9 mouse cellular contexts compared by ENCODE assay signal in the genomic region with DNA sequence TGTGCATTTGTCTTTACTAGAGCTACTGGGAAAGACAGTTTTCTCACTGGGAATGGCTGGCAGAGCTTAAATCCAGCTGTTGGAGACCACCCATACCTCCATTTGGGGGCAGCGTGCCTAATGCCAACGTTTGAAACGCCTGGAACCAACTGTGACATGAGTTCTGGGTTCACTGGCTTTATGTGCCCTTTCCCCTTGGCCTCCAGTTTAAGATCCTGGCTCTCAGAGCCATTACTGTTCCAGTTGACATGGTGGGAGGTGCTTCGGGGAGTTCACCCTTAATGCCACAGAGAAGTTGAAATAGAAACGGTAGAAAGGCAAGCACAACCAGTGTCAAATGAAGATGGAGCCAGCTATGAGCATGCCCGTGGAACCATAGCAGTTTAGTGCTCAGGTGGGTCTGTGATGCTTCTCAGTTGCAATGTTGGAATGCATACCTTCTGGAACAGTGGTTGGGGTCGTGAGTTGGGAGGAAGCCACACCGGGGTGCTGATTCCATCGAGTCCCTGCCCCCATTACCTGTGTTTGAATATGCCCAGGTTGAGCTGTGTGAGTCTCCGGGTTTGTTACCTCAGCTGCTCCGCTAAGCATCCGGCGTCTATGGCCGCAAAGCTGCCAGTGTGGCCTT. TPM values are rescaled to one million over a fixed set of nuclear protein-coding genes. Genes with fewer than 3 reads are reported as not detected.
A peak's percentile ranks its signal among the peaks of the same experiment; 100 is the strongest.
DNase-seq lines count a peak whose midpoint lies in the region; ATAC-seq lines count a peak whose summit lies in the region.
"Had no signal": no experiment of that assay in that cellular context is flagged by ENCODE, and none has a peak within 500 bp of the region (broad histone marks: within the 10 kb centered on the region; RNA-seq: fewer than 3 reads in every experiment).

No protein-coding gene starts in this region.

- H3K27me3 ChIP-seq in kidney, embryonic 14.5 days (ENCODE audit: control insufficient read depth, insufficient read depth, low read length) = no peaks in the 10 kb centered on the region
- peaks cover 2% of the 10 kb centered on the region; the same call in 1 of the 2 replicates for H3K27me3 ChIP-seq in hindbrain, embryonic 11.5 days (ENCODE audit: control insufficient read depth, insufficient read depth, low read length)
- H3K27me3 ChIP-seq in midbrain, embryonic 13.5 days = no peaks in the 10 kb centered on the region

- peaks cover 9% of the 10 kb centered on the region; the same call in 1 of the 2 replicates for H3K4me1 ChIP-seq in kidney, embryonic 14.5 days (ENCODE audit: control insufficient read depth, insufficient read depth, low read length)
- H3K4me1 ChIP-seq in brown adipose tissue, adult 24 weeks (ENCODE audit: control insufficient read depth, insufficient read depth, insufficient read length, low read length) = peaks cover 6% of the 10 kb centered on the region; the same call in 1 of the 2 replicates
- peaks cover 20% of the 10 kb centered on the region for H3K4me1 ChIP-seq in hindbrain, embryonic 11.5 days (replicated peaks; ENCODE audit: control insufficient read depth, insufficient read depth, low read length)
- H3K4me1 ChIP-seq in midbrain, embryonic 13.5 days (replicated peaks) = peaks cover 51% of the 10 kb centered on the region

- peak overlapping the region; percentile 98 for H3K4me2 ChIP-seq in kidney, embryonic 14.5 days (replicated peaks; ENCODE audit: low read depth, low read length)
- H3K4me2 ChIP-seq in hindbrain, embryonic 11.5 days (replicated peaks; ENCODE audit: low read depth, low read length) = peak overlapping the region; percentile 91
- H3K4me2 ChIP-seq in midbrain, embryonic 13.5 days (replicated peaks) = peak overlapping the region; percentile 86

- H3K36me3 ChIP-seq in kidney, embryonic 14.5 days (ENCODE audit: control insufficient read depth, insufficient read depth, low read length) = peaks cover 30% of the 10 kb centered on the region
- 0 out of 2 replicates have a peak, but pooled peaks cover 6% of the 10 kb centered on the region for H3K36me3 ChIP-seq in hindbrain, embryonic 11.5 days (ENCODE audit: control insufficient read depth, insufficient read depth, low read length)
- peaks cover 34% of the 10 kb centered on the region for H3K36me3 ChIP-seq in midbrain, embryonic 13.5 days

- H3K4me3 ChIP-seq in kidney, embryonic 14.5 days (ENCODE audit: low read length) = peak overlapping the region; percentile 63
- H3K4me3 ChIP-seq in brown adipose tissue, adult 24 weeks (ENCODE audit: insufficient read depth, low read depth, low read length) = peak overlapping the region; percentile 51
- peak overlapping the region; percentile 62 for H3K4me3 ChIP-seq in hindbrain, embryonic 11.5 days (ENCODE audit: low read depth, low read length)
- peak overlapping the region; percentile 60 for H3K4me3 ChIP-seq in midbrain, embryonic 13.5 days (replicated peaks)

- ATAC-seq in kidney, embryonic 14.5 days (ENCODE audit: low FRiP score, low TSS enrichment) = no peak
- no peak; the same call in 1 of the 2 replicates for ATAC-seq in hindbrain, embryonic 11.5 days (ENCODE audit: low FRiP score)
- no peak; the same call in 1 of the 2 replicates for ATAC-seq in midbrain, embryonic 13.5 days
- no peak for ATAC-seq in erythroid progenitor cell, adult 5-6 weeks (replicated peaks; ENCODE audit: low FRiP score, poor library complexity, severe bottlenecking)

- DNase-seq in kidney, adult 18-20 months = no peak
- peak; percentile 34 for DNase-seq in hindbrain, embryonic 11.5 days (ENCODE audit: low spot score)
- DNase-seq in retina, postnatal 1 day = no peak
- no peak for DNase-seq in layer of hippocampus, adult 9-10 months (ENCODE audit: low spot score)

- no peak overlapping the region for H3K27ac ChIP-seq in kidney, embryonic 14.5 days (ENCODE audit: low read depth, low read length)
- no peak overlapping the region for H3K27ac ChIP-seq in brown adipose tissue, adult 24 weeks (replicated peaks; ENCODE audit: low read depth, low read length)
- H3K27ac ChIP-seq in hindbrain, embryonic 11.5 days (ENCODE audit: low read depth, low read length) = peak overlapping the region; percentile 96
- H3K27ac ChIP-seq in midbrain, embryonic 13.5 days = peak overlapping the region; percentile 99

- WGBS in kidney, embryonic 14.5 days = 7% methylated on average over 14 of the region's 14 CpGs
- WGBS in hindbrain, embryonic 11.5 days = 9% methylated on average over 14 of the region's 14 CpGs
- WGBS in midbrain, embryonic 13.5 days = 7% methylated on average over 14 of the region's 14 CpGs

- no peaks in the 10 kb centered on the region for H3K9me3 ChIP-seq in kidney, embryonic 14.5 days (ENCODE audit: control insufficient read depth, low read length)
- H3K9me3 ChIP-seq in hindbrain, embryonic 11.5 days (ENCODE audit: control insufficient read depth, low read length) = no peaks in the 10 kb centered on the region
- no peaks in the 10 kb centered on the region for H3K9me3 ChIP-seq in midbrain, embryonic 13.5 days

- peak overlapping the region; percentile 70 for H3K9ac ChIP-seq in kidney, embryonic 14.5 days (ENCODE audit: low read depth, low read length)
- H3K9ac ChIP-seq in hindbrain, embryonic 11.5 days (ENCODE audit: low read depth, low read length) = peak overlapping the region; percentile 80
- peak overlapping the region; percentile 92 for H3K9ac ChIP-seq in midbrain, embryonic 13.5 days (replicated peaks)

RNA-seq across cellular contexts. Expression of a gene that starts 0.6 kb away (rescaled TPM):
- 0.77 and 3.4 TPM in 2 replicates for polyA plus RNA-seq in kidney, embryonic 14.5 days (2014; fragmentation: Nextera tagmentation; extraction: Ambion mirVana)
- not detected in 2 replicates for polyA plus RNA-seq in brown adipose tissue, adult 24 weeks (2012; ENCODE audit: insufficient read depth, insufficient read length, missing spikeins)
- 2.4 and 2.5 TPM in 2 replicates for polyA plus RNA-seq in hindbrain, embryonic 11.5 days (2014; fragmentation: Nextera tagmentation; extraction: Ambion mirVana)
- polyA plus RNA-seq in midbrain, embryonic 13.5 days (2015; fragmentation: Nextera tagmentation; extraction: Ambion mirVana) = 2.3 and 2.8 TPM in 2 replicates
- total RNA-seq in erythroid progenitor cell, adult 5-6 weeks (2015; ENCODE audit: low replicate concordance) = not detected in 2 replicates
- total RNA-seq in erythroid progenitor cell, adult 5-6 weeks (2017; ENCODE audit: low replicate concordance) = not detected in 2 replicates

RNA-seq across cellular contexts. Expression of a gene that starts 18.6 kb away (rescaled TPM):
- 38.9 and 59.3 TPM in 2 replicates for polyA plus RNA-seq in kidney, embryonic 14.5 days (2014; fragmentation: Nextera tagmentation; extraction: Ambion mirVana)
- 10.5 and 17.4 TPM in 2 replicates for polyA plus RNA-seq in brown adipose tissue, adult 24 weeks (2012; ENCODE audit: insufficient read depth, insufficient read length, missing spikeins)
- polyA plus RNA-seq in hindbrain, embryonic 11.5 days (2014; fragmentation: Nextera tagmentation; extraction: Ambion mirVana) = 37.6 and 52.3 TPM in 2 replicates
- 26.8 and 35.7 TPM in 2 replicates for polyA plus RNA-seq in midbrain, embryonic 13.5 days (2015; fragmentation: Nextera tagmentation; extraction: Ambion mirVana)
- total RNA-seq in erythroid progenitor cell, adult 5-6 weeks (2015; ENCODE audit: low replicate concordance) = 48.2 and 55.5 TPM in 2 replicates
- 62.2 and 75.7 TPM in 2 replicates for total RNA-seq in erythroid progenitor cell, adult 5-6 weeks (2017; ENCODE audit: low replicate concordance)

RNA-seq across cellular contexts. Expression of a gene that starts 24.4 kb away (rescaled TPM):
- polyA plus RNA-seq in kidney, embryonic 14.5 days (2014; fragmentation: Nextera tagmentation; extraction: Ambion mirVana) = 118 and 164 TPM in 2 replicates
- polyA plus RNA-seq in brown adipose tissue, adult 24 weeks (2012; ENCODE audit: insufficient read depth, insufficient read length, missing spikeins) = 7.6 and 8.3 TPM in 2 replicates
- 277 and 314 TPM in 2 replicates for polyA plus RNA-seq in hindbrain, embryonic 11.5 days (2014; fragmentation: Nextera tagmentation; extraction: Ambion mirVana)
- polyA plus RNA-seq in midbrain, embryonic 13.5 days (2015; fragmentation: Nextera tagmentation; extraction: Ambion mirVana) = 655 and 674 TPM in 2 replicates
- total RNA-seq in erythroid progenitor cell, adult 5-6 weeks (2015; ENCODE audit: low replicate concordance) = not detected in 2 replicates
- total RNA-seq in erythroid progenitor cell, adult 5-6 weeks (2017; ENCODE audit: low replicate concordance) = 0.45 TPM in 1 of 2 replicates, not detected in the other

RNA-seq across cellular contexts. Expression of a gene that starts 36.9 kb away (rescaled TPM):
- polyA plus RNA-seq in kidney, embryonic 14.5 days (2014; fragmentation: Nextera tagmentation; extraction: Ambion mirVana) = not detected in 2 replicates
- not detected in 2 replicates for polyA plus RNA-seq in brown adipose tissue, adult 24 weeks (2012; ENCODE audit: insufficient read depth, insufficient read length, missing spikeins)
- 0.28 TPM in 1 of 2 replicates, not detected in the other for polyA plus RNA-seq in hindbrain, embryonic 11.5 days (2014; fragmentation: Nextera tagmentation; extraction: Ambion mirVana)
- polyA plus RNA-seq in midbrain, embryonic 13.5 days (2015; fragmentation: Nextera tagmentation; extraction: Ambion mirVana) = not detected in 2 replicates
- not detected in 2 replicates for total RNA-seq in erythroid progenitor cell, adult 5-6 weeks (2015; ENCODE audit: low replicate concordance)
- not detected in 2 replicates for total RNA-seq in erythroid progenitor cell, adult 5-6 weeks (2017; ENCODE audit: low replicate concordance)
- total RNA-seq: hematopoietic stem cell, adult 5-6 weeks had no signal

RNA-seq across cellular contexts. Expression of a gene that starts 48.5 kb away (rescaled TPM):
- polyA plus RNA-seq in kidney, embryonic 14.5 days (2014; fragmentation: Nextera tagmentation; extraction: Ambion mirVana) = not detected in 2 replicates
- polyA plus RNA-seq in brown adipose tissue, adult 24 weeks (2012; ENCODE audit: insufficient read depth, insufficient read length, missing spikeins) = not detected in 2 replicates
- polyA plus RNA-seq in hindbrain, embryonic 11.5 days (2014; fragmentation: Nextera tagmentation; extraction: Ambion mirVana) = not detected in 2 replicates
- polyA plus RNA-seq in midbrain, embryonic 13.5 days (2015; fragmentation: Nextera tagmentation; extraction: Ambion mirVana) = not detected in 2 replicates
- not detected in 2 replicates for total RNA-seq in erythroid progenitor cell, adult 5-6 weeks (2015; ENCODE audit: low replicate concordance)
- total RNA-seq in erythroid progenitor cell, adult 5-6 weeks (2017; ENCODE audit: low replicate concordance) = not detected in 2 replicates
- total RNA-seq: hematopoietic stem cell, adult 5-6 weeks had no signal

Comparison
In these comparisons a context has a peak if more than half of its experiments do, and no peak if none do; other contexts are left out.
1. H3K27ac ChIP-seq: peak in hindbrain, embryonic 11.5 days (single experiment) and midbrain, embryonic 13.5 days (single experiment); none in kidney, embryonic 14.5 days (single experiment) and brown adipose tissue, adult 24 weeks (single experiment).
2. RNA of a gene that starts 24.4 kb away (polyA plus RNA-seq): 655 to 674 TPM in midbrain, embryonic 13.5 days, 277 to 314 TPM in hindbrain, embryonic 11.5 days and 118 to 164 TPM in kidney, embryonic 14.5 days; 7.6 to 8.3 TPM in brown adipose tissue, adult 24 weeks; every median in the first group is over 10 times any median in the second.
3. Peak in every context shown above with its lines, with median percentiles within 50 percentile points of each other: H3K4me2 ChIP-seq, H3K4me3 ChIP-seq and H3K9ac ChIP-seq.